14 mouse cellular contexts compared by ENCODE assay signal in genomic region chr10:118648111-118648510, GRCm38 (mm10).
DNase-seq lines count a peak whose midpoint lies in the region; ATAC-seq and TF ChIP-seq lines count a peak whose summit lies in the region.
"Had no signal": no experiment of that assay in that cellular context is flagged by ENCODE, and none has a peak within 500 bp of the region (broad histone marks: within the 10 kb centered on the region; RNA-seq: fewer than 3 reads in every experiment).

No protein-coding gene starts in this region.

- H3K9me3 ChIP-seq in heart, embryonic 12.5 days (replicated peaks), result no peaks in the 10 kb centered on the region
- H3K9me3 ChIP-seq in hindbrain, embryonic 11.5 days (ENCODE audit: control insufficient read depth, low read length), result no peaks in the 10 kb centered on the region
- H3K9me3 ChIP-seq: heart, embryonic 15.5 days; limb, embryonic 15.5 days; stomach, embryonic 15.5 days had no signal

- H3K4me1 ChIP-seq in heart, adult 2 months (ENCODE audit: control insufficient read depth, insufficient read depth, low read length), result no peaks in the 10 kb centered on the region
- H3K4me1 ChIP-seq in heart, embryonic 12.5 days (replicated peaks), result peaks cover 10% of the 10 kb centered on the region
- no peaks in the 10 kb centered on the region for H3K4me1 ChIP-seq in hindbrain, embryonic 11.5 days (replicated peaks; ENCODE audit: control insufficient read depth, insufficient read depth, low read length)
- H3K4me1 ChIP-seq: stomach, embryonic 15.5 days had no signal

- intact Hi-C loops in heart, adult 2 months (cut with DNase I), result no loop called here

- no peak for TF ChIP-seq EP300 in heart, adult 2 months (IDR thresholded peaks at IDR 0.05; ENCODE audit: insufficient read depth, low read depth, low read length)

- H3K4me2 ChIP-seq in heart, embryonic 12.5 days, result no peak overlapping the region
- H3K4me2 ChIP-seq in hindbrain, embryonic 11.5 days (replicated peaks; ENCODE audit: low read depth, low read length), result no peak overlapping the region
- H3K4me2 ChIP-seq: heart, embryonic 15.5 days; limb, embryonic 15.5 days; stomach, embryonic 15.5 days had no signal

- no peak overlapping the region for H3K9ac ChIP-seq in heart, adult 2 months (ENCODE audit: low read depth, low read length)
- H3K9ac ChIP-seq in heart, embryonic 12.5 days, result no peak overlapping the region
- H3K9ac ChIP-seq in hindbrain, embryonic 11.5 days (ENCODE audit: low read depth, low read length), result no peak overlapping the region
- H3K9ac ChIP-seq: heart, embryonic 15.5 days; limb, embryonic 15.5 days; stomach, embryonic 15.5 days had no signal

- H3K79me2 ChIP-seq in heart, adult 2 months (replicated peaks; ENCODE audit: control insufficient read depth, insufficient read depth, low read length), result no peaks in the 10 kb centered on the region

- TF ChIP-seq POLR2A in heart, adult 2 months (IDR thresholded peaks at IDR 0.05; ENCODE audit: insufficient read depth, low read depth, low read length), result no peak

- ATAC-seq in heart, embryonic 12.5 days (ENCODE audit: insufficient number of reproducible peaks, low FRiP score), result no peak
- no peak for ATAC-seq in hindbrain, embryonic 11.5 days (ENCODE audit: low FRiP score)

- H3K27ac ChIP-seq in heart, adult 2 months, result no peak overlapping the region
- H3K27ac ChIP-seq in heart, embryonic 12.5 days (ENCODE audit: poor library complexity, severe bottlenecking), result no peak overlapping the region
- no peak overlapping the region for H3K27ac ChIP-seq in hindbrain, embryonic 11.5 days (ENCODE audit: low read depth, low read length)
- H3K27ac ChIP-seq: heart, embryonic 15.5 days; limb, embryonic 15.5 days; stomach, embryonic 15.5 days had no signal

- peak; percentile 36 to 68 for DNase-seq in heart, adult 2 months
- DNase-seq in brain, adult 2 months (ENCODE audit: low read depth, low spot score), result peak; percentile 75
- DNase-seq in cerebellum, adult 9-11 months, result peak; percentile 30
- DNase-seq in heart, adult 8-10 months (ENCODE audit: low spot score), result peak; percentile 50
- DNase-seq in MN1 (ENCODE audit: low spot score), result no peak
- no peak for DNase-seq in hindbrain, embryonic 11.5 days (ENCODE audit: low spot score)
- no peak for DNase-seq in kidney, postnatal 14 days
- DNase-seq: kidney, adult 18-20 months; lung, postnatal 36 days had no signal

- WGBS in heart, adult 2 months, result 21% methylated on average over 2 of the region's 2 CpGs
- WGBS in heart, embryonic 12.5 days, result 47% methylated on average over 2 of the region's 2 CpGs
- WGBS in hindbrain, embryonic 11.5 days, result 68% methylated on average over 2 of the region's 2 CpGs

- no peaks in the 10 kb centered on the region for H3K36me3 ChIP-seq in heart, adult 2 months (ENCODE audit: control insufficient read depth, insufficient read depth, low read length)
- no peaks in the 10 kb centered on the region for H3K36me3 ChIP-seq in heart, embryonic 12.5 days
- H3K36me3 ChIP-seq in hindbrain, embryonic 11.5 days (ENCODE audit: control insufficient read depth, insufficient read depth, low read length), result no peaks in the 10 kb centered on the region
- H3K36me3 ChIP-seq: heart, embryonic 15.5 days; limb, embryonic 15.5 days; stomach, embryonic 15.5 days had no signal

- no peaks in the 10 kb centered on the region for H3K27me3 ChIP-seq in heart, adult 2 months (ENCODE audit: control insufficient read depth, insufficient read depth, low read length)
- H3K27me3 ChIP-seq in heart, embryonic 12.5 days (replicated peaks), result no peaks in the 10 kb centered on the region; the same call in 1 of the 2 replicates
- no peaks in the 10 kb centered on the region for H3K27me3 ChIP-seq in hindbrain, embryonic 11.5 days (ENCODE audit: control insufficient read depth, insufficient read depth, low read length)
- H3K27me3 ChIP-seq: heart, embryonic 15.5 days; limb, embryonic 15.5 days; stomach, embryonic 15.5 days had no signal

- no peak overlapping the region for H3K4me3 ChIP-seq in heart, adult 2 months
- H3K4me3 ChIP-seq in heart, embryonic 12.5 days, result no peak overlapping the region
- H3K4me3 ChIP-seq in hindbrain, embryonic 11.5 days (ENCODE audit: low read depth, low read length), result no peak overlapping the region
- H3K4me3 ChIP-seq: erythroblast, embryonic 14.5 days; heart, embryonic 15.5 days; limb, embryonic 15.5 days; stomach, embryonic 15.5 days had no signal

- no peak for TF ChIP-seq CTCF in heart, adult 2 months (IDR thresholded peaks at IDR 0.05)

Comparison
In these comparisons a context has a peak if more than half of its experiments do, and no peak if none do; other contexts are left out.
1. DNase-seq: peak in heart, adult 2 months (2 of 2), brain, adult 2 months (single experiment), cerebellum, adult 9-11 months (single experiment) and heart, adult 8-10 months (single experiment); none in MN1 (single experiment), hindbrain, embryonic 11.5 days (single experiment) and kidney, postnatal 14 days (single experiment).